Mouse (Mus musculus) liver, embryonic 13.5 days (tissue): Measurements from ENCODE around the gene Gm9758. TPM values are rescaled to one million over a fixed set of nuclear protein-coding genes. Genes with fewer than 3 reads are reported as not detected.
"Not testable (repeated sequence)": the region's sequence is repeated elsewhere in the genome, so short reads cannot be mapped to it uniquely, and the experiment has no call there.

Experiments
- ATAC-seq: fragments of 200-750 bp; cut with Nextera tagmentation; 2 replicates; pipeline ENCODE4 v1.8.0; 2017; ENCODE audit warnings: low read depth, mild to moderate bottlenecking, moderate number of reproducible peaks, moderate library complexity
- DNase-seq: peaks from one replicate; pipeline ENCODE4 v3.0.0; 2022
- H3K27ac ChIP-seq: fragments of 300-500 bp; sonication (generic); 2 replicates; pipeline ENCODE4 v1.5.1; 2015; ENCODE audit warnings: moderate library complexity, mild to moderate bottlenecking, inconsistent platforms
- H3K27me3 ChIP-seq: fragments of 300-500 bp; sonication (generic); 2 replicates; pipeline ENCODE4 v1.6.1; 2015; ENCODE audit warnings: mild to moderate bottlenecking, inconsistent platforms
- H3K36me3 ChIP-seq: fragments of 300-500 bp; sonication (generic); 2 replicates; pipeline ENCODE4 v1.6.1; 2015; ENCODE audit warnings: mild to moderate bottlenecking, inconsistent platforms
- H3K4me1 ChIP-seq: fragments of 300-500 bp; sonication (generic); replicated peaks from 2 replicates; pipeline ENCODE4 v1.6.1; 2015; ENCODE audit warnings: inconsistent platforms
- H3K4me2 ChIP-seq: fragments of 300-500 bp; sonication (generic); 2 replicates; pipeline ENCODE4 v1.6.1; 2015; ENCODE audit warnings: inconsistent platforms, mild to moderate bottlenecking, moderate library complexity
- H3K4me3 ChIP-seq: fragments of 300-500 bp; sonication (generic); replicated peaks from 2 replicates; pipeline ENCODE4 v1.5.1; 2015; ENCODE audit warnings: mild to moderate bottlenecking, inconsistent platforms
- H3K9ac ChIP-seq: fragments of 300-500 bp; sonication (generic); 2 replicates; pipeline ENCODE4 v1.6.1; 2015; ENCODE audit warnings: mild to moderate bottlenecking, inconsistent platforms
- H3K9me3 ChIP-seq: fragments of 300-500 bp; sonication (generic); replicated peaks from 2 replicates; pipeline ENCODE4 v1.6.1; 2016; ENCODE audit warnings: inconsistent platforms
- WGBS: fragments of 180-500 bp; shearing (Covaris S2); methylation state at CpG from one replicate; pipeline ENCODE4 v1.1.7; 2015; ENCODE audit not compliant: insufficient replicate concordance; 5-methylcytosine and 5-hydroxymethylcytosine counted together
- polyA plus RNA-seq: library from polyadenylated mRNA; unstranded; fragments of >200 nt; fragmentation: Nextera tagmentation; extraction: Ambion mirVana; gene quantifications from 2 replicates; pipeline ENCODE4 v1.2.1, GENCODE M21; 2015

The Gm9758 gene
- not detected in 2 replicates for polyA plus RNA-seq

GRCm38 (mm10) chr5:14914799-14915198, at the start of gene Gm9758:
Gene Gm9758, minus strand, starts transcription at chr5:14914899.
- not testable (repeated sequence) for H3K36me3 ChIP-seq, H3K9me3 ChIP-seq, H3K4me3 ChIP-seq, H3K9ac ChIP-seq, H3K27me3 ChIP-seq, H3K4me1 ChIP-seq, H3K4me2 ChIP-seq, ATAC-seq, DNase-seq, H3K27ac ChIP-seq
- 21% methylated on average over 1 of the region's 1 CpGs for whole genome bisulfite sequencing

GRCm38 (mm10) chr5:14963821-14964220, 49.1 kb upstream of the Gm9758 start:
- not testable (repeated sequence) for H3K27me3 ChIP-seq, H3K4me1 ChIP-seq, ATAC-seq, H3K36me3 ChIP-seq, H3K9ac ChIP-seq, H3K4me3 ChIP-seq, H3K9me3 ChIP-seq, H3K27ac ChIP-seq, DNase-seq, H3K4me2 ChIP-seq
- WGBS = 71% methylated on average over 13 of the region's 13 CpGs

- WGBS = 67% methylated on average over 4 of the region's 4 CpGs
- not testable (repeated sequence) for ATAC-seq
Observed at GRCm38 (mm10) chr5:14961502-14961901, 46.8 kb upstream of the Gm9758 start.

GRCm38 (mm10) chr5:14955928-14956706, 41.4 kb upstream of the Gm9758 start:
- H3K4me3 ChIP-seq, H3K27me3 ChIP-seq, ATAC-seq, H3K9ac ChIP-seq, H3K4me2 ChIP-seq, H3K27ac ChIP-seq, H3K36me3 ChIP-seq, DNase-seq, H3K9me3 ChIP-seq, H3K4me1 ChIP-seq: not testable (repeated sequence)
- 53% methylated on average over 1 of the region's 1 CpGs for WGBS

More at GRCm38 (mm10) chr5:14961502-14961901, 46.8 kb upstream of the Gm9758 start:
- DNase-seq, H3K27ac ChIP-seq, H3K36me3 ChIP-seq, H3K4me3 ChIP-seq, H3K4me1 ChIP-seq, H3K27me3 ChIP-seq, H3K4me2 ChIP-seq, H3K9me3 ChIP-seq, H3K9ac ChIP-seq: not testable (repeated sequence)

GRCm38 (mm10) chr5:14953587-14953986, 38.9 kb upstream of the Gm9758 start:
- not testable (repeated sequence) for DNase-seq, H3K9me3 ChIP-seq, H3K4me3 ChIP-seq, ATAC-seq, H3K9ac ChIP-seq, H3K27ac ChIP-seq, H3K36me3 ChIP-seq, H3K4me2 ChIP-seq, H3K4me1 ChIP-seq, H3K27me3 ChIP-seq

- not testable (repeated sequence) for H3K27me3 ChIP-seq, H3K36me3 ChIP-seq, H3K27ac ChIP-seq, DNase-seq, H3K4me2 ChIP-seq, H3K9me3 ChIP-seq, H3K9ac ChIP-seq, H3K4me3 ChIP-seq, ATAC-seq, H3K4me1 ChIP-seq
- 54% methylated on average over 3 of the region's 3 CpGs for whole genome bisulfite sequencing
Observed at GRCm38 (mm10) chr5:14952749-14953148, 38.0 kb upstream of the Gm9758 start.

- WGBS = 53% methylated on average over 7 of the region's 7 CpGs
Observed at GRCm38 (mm10) chr5:14951822-14952221, 37.1 kb upstream of the Gm9758 start.

GRCm38 (mm10) chr5:14947482-14948198, 32.9 kb upstream of the Gm9758 start:
- not testable (repeated sequence) for H3K4me2 ChIP-seq, H3K4me3 ChIP-seq, ATAC-seq, H3K36me3 ChIP-seq, H3K9ac ChIP-seq, H3K9me3 ChIP-seq, H3K27me3 ChIP-seq, H3K4me1 ChIP-seq, DNase-seq, H3K27ac ChIP-seq
- 41% methylated on average over 4 of the region's 4 CpGs for WGBS

More at GRCm38 (mm10) chr5:14951822-14952221, 37.1 kb upstream of the Gm9758 start:
- not testable (repeated sequence) for H3K9ac ChIP-seq, DNase-seq, H3K27me3 ChIP-seq, H3K27ac ChIP-seq, H3K9me3 ChIP-seq, H3K36me3 ChIP-seq, ATAC-seq, H3K4me3 ChIP-seq, H3K4me2 ChIP-seq, H3K4me1 ChIP-seq

- DNase-seq, H3K4me3 ChIP-seq, H3K4me2 ChIP-seq, H3K9me3 ChIP-seq, H3K9ac ChIP-seq, ATAC-seq, H3K27ac ChIP-seq, H3K36me3 ChIP-seq, H3K4me1 ChIP-seq, H3K27me3 ChIP-seq: not testable (repeated sequence)
- WGBS = 44% methylated on average over 4 of the region's 4 CpGs
Observed at GRCm38 (mm10) chr5:14945524-14945923, 30.8 kb upstream of the Gm9758 start.

GRCm38 (mm10) chr5:14941043-14941442, 26.3 kb upstream of the Gm9758 start:
- ATAC-seq = not testable (repeated sequence)

GRCm38 (mm10) chr5:14938329-14938728, 23.6 kb upstream of the Gm9758 start, which contains the start of gene Speer4e:
Gene Speer4e, minus strand, starts transcription at chr5:14938429.
- H3K9me3 ChIP-seq, H3K27me3 ChIP-seq, H3K4me3 ChIP-seq, DNase-seq, ATAC-seq, H3K4me2 ChIP-seq, H3K9ac ChIP-seq, H3K4me1 ChIP-seq, H3K36me3 ChIP-seq, H3K27ac ChIP-seq: not testable (repeated sequence)
- WGBS = 22% methylated on average over 1 of the region's 1 CpGs

More at GRCm38 (mm10) chr5:14941043-14941442, 26.3 kb upstream of the Gm9758 start:
- not testable (repeated sequence) for H3K4me1 ChIP-seq, H3K4me3 ChIP-seq, H3K4me2 ChIP-seq, DNase-seq, H3K9me3 ChIP-seq, H3K27ac ChIP-seq, H3K9ac ChIP-seq, H3K27me3 ChIP-seq, H3K36me3 ChIP-seq
- WGBS = 67% methylated on average over 1 of the region's 1 CpGs
